ENCODE assay signal across 8 mouse cellular contexts in the genomic region with DNA sequence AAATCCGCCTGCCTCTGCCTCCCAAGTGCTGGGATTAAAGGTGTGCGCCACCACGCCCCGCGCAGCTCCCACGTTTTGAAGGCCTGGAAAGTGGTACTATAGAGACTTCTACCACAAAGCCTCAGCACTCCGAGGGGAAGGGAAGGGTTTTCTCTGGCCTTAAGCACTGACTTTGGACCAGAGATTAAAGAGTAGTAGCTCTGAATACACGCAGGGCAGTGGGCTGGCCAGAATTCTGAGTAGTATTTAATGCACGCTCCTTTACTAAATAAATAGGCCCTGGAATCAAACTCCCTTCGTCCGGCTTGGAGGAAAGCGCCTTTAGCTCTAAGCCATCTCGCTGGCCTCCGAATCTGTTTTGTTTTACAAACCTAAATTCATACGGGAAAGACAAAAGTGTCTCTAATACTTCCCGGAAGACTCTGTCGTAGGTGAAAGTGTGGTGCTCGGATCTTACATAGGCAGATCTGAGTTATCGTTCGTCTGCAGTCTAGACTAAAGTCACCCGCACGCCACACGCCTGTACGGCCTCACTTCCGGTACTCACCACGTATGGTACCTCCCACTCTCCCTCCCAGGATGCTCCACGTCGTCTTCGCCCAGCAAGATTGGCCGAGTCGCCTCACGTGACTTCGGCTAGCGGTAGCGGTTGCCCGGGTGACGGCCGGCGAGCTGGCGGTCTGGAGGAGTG. TPM values are rescaled to one million over a fixed set of nuclear protein-coding genes. Genes with fewer than 3 reads are reported as not detected.
DNase-seq lines count a peak whose midpoint lies in the region; ATAC-seq and TF ChIP-seq lines count a peak whose summit lies in the region.

Gene Armc9, plus strand, starts transcription at position 648 of the 691 bp plus-strand sequence.

- TF ChIP-seq POLR2A in liver, adult 2 months (IDR thresholded peaks at IDR 0.05; ENCODE audit: extremely low read depth, insufficient read depth, low read length) = peak; percentile 83
- peak; percentile 91 for TF ChIP-seq POLR2A in myocyte (IDR thresholded peaks at IDR 0.05; ENCODE audit: insufficient read length, low read depth)

- H3K9ac ChIP-seq in heart, embryonic 11.5 days (ENCODE audit: low read depth, low read length) = peak within 1 kb of the TSS; percentile 74
- H3K9ac ChIP-seq in kidney, embryonic 16.5 days (replicated peaks; ENCODE audit: low read length) = peak within 1 kb of the TSS; percentile 78
- peak within 1 kb of the TSS; percentile 78 for H3K9ac ChIP-seq in liver, adult 2 months (ENCODE audit: low read depth, low read length)

- peak within 1 kb of the TSS; percentile 2 for H3ac ChIP-seq in myocyte (ENCODE audit: control insufficient read depth, insufficient read length)

- no peaks in the 10 kb centered on the region for H3K79me2 ChIP-seq in liver, adult 2 months (ENCODE audit: control insufficient read depth, insufficient read depth, low read length)
- H3K79me2 ChIP-seq in myocyte (ENCODE audit: control insufficient read depth, insufficient read depth) = no peaks in the 10 kb centered on the region

- peak; percentile 94 to 96 for DNase-seq in B cell, adult 2 months
- DNase-seq in brain, adult 2 months (ENCODE audit: low read depth, low spot score) = peak; percentile 99
- peak; percentile 92 for DNase-seq in liver, adult 2 months (ENCODE audit: extremely low read depth, low read depth, low spot score)
- DNase-seq in splenic B cell, adult 2 months (ENCODE audit: low read depth, low spot score) = peak; percentile 97

- 4% methylated on average over 40 of the region's 40 CpGs for WGBS in heart, embryonic 11.5 days (ENCODE audit: insufficient replicate concordance)
- 3% methylated on average over 40 of the region's 40 CpGs for WGBS in kidney, embryonic 16.5 days
- 3% methylated on average over 40 of the region's 40 CpGs for WGBS in liver, adult 2 months

- peak; percentile 98 for ATAC-seq in erythroblast, adult 5-6 weeks (replicated peaks; ENCODE audit: low FRiP score, poor library complexity, severe bottlenecking)
- ATAC-seq in heart, embryonic 11.5 days (replicated peaks; ENCODE audit: insufficient number of reproducible peaks, low FRiP score, low TSS enrichment) = peak; percentile 99
- ATAC-seq in kidney, embryonic 16.5 days (ENCODE audit: low FRiP score, low TSS enrichment) = peak; percentile 99

- no peaks in the 10 kb centered on the region for H3K9me3 ChIP-seq in heart, embryonic 11.5 days (replicated peaks; ENCODE audit: control insufficient read depth, low read length)
- H3K9me3 ChIP-seq in kidney, embryonic 16.5 days (ENCODE audit: low read length) = no peaks in the 10 kb centered on the region

- no peaks in the 10 kb centered on the region for H3K27me3 ChIP-seq in heart, embryonic 11.5 days (ENCODE audit: control insufficient read depth, insufficient read depth, low read length)
- no peaks in the 10 kb centered on the region for H3K27me3 ChIP-seq in kidney, embryonic 16.5 days (ENCODE audit: insufficient read depth, low read length)
- H3K27me3 ChIP-seq in liver, adult 2 months (ENCODE audit: control insufficient read depth, insufficient read depth, low read length) = no peaks in the 10 kb centered on the region
- H3K27me3 ChIP-seq in myocyte (ENCODE audit: control insufficient read depth, insufficient read depth, insufficient read length) = no peaks in the 10 kb centered on the region
- no peaks in the 10 kb centered on the region for H3K27me3 ChIP-seq in splenic B cell, adult 2 months (ENCODE audit: control insufficient read depth, insufficient read depth, low read length, poor library complexity, severe bottlenecking)

- H3K4me2 ChIP-seq in heart, embryonic 11.5 days = peak within 1 kb of the TSS; percentile 79
- peak within 1 kb of the TSS; percentile 67 for H3K4me2 ChIP-seq in kidney, embryonic 16.5 days (replicated peaks; ENCODE audit: low read depth, low read length)
- peak within 1 kb of the TSS; percentile 94 for H3K4me2 ChIP-seq in myocyte (ENCODE audit: low read depth)

- H3K36me3 ChIP-seq in heart, embryonic 11.5 days (ENCODE audit: control insufficient read depth, insufficient read depth, low read length) = no peaks in the 10 kb centered on the region
- 0 out of 2 replicates have a peak, but pooled peaks cover 8% of the 10 kb centered on the region for H3K36me3 ChIP-seq in kidney, embryonic 16.5 days (ENCODE audit: insufficient read depth, low read length)
- no peaks in the 10 kb centered on the region for H3K36me3 ChIP-seq in liver, adult 2 months (ENCODE audit: control insufficient read depth, insufficient read depth, low read length)
- no peaks in the 10 kb centered on the region for H3K36me3 ChIP-seq in myocyte (ENCODE audit: control insufficient read depth, insufficient read depth)
- H3K36me3 ChIP-seq in splenic B cell, adult 2 months (ENCODE audit: control insufficient read depth, insufficient read depth, low read length, poor library complexity, severe bottlenecking) = no peaks in the 10 kb centered on the region

- H3K4me1 ChIP-seq in heart, embryonic 11.5 days (ENCODE audit: control insufficient read depth, insufficient read depth, low read length) = peaks cover 2% of the 10 kb centered on the region; the same call in 1 of the 2 replicates
- H3K4me1 ChIP-seq in kidney, embryonic 16.5 days (ENCODE audit: insufficient read depth, low read length) = peaks cover 7% of the 10 kb centered on the region
- peaks cover 8% of the 10 kb centered on the region; the same call in 1 of the 2 replicates for H3K4me1 ChIP-seq in liver, adult 2 months (ENCODE audit: control insufficient read depth, insufficient read depth, low read length)

- peak within 1 kb of the TSS; percentile 82 for H3K4me3 ChIP-seq in heart, embryonic 11.5 days (ENCODE audit: low read depth, low read length)
- H3K4me3 ChIP-seq in kidney, embryonic 16.5 days (ENCODE audit: low read length) = peak within 1 kb of the TSS; percentile 77
- H3K4me3 ChIP-seq in liver, adult 2 months (ENCODE audit: insufficient read depth, low read depth, low read length) = peak within 1 kb of the TSS; percentile 83
- peak within 1 kb of the TSS; percentile 38 for H3K4me3 ChIP-seq in myocyte

- peak within 1 kb of the TSS; percentile 81 for H3K27ac ChIP-seq in heart, embryonic 11.5 days (ENCODE audit: low read depth, low read length)
- peak within 1 kb of the TSS; percentile 85 for H3K27ac ChIP-seq in kidney, embryonic 16.5 days (ENCODE audit: low read length)
- H3K27ac ChIP-seq in liver, adult 2 months (replicated peaks; ENCODE audit: insufficient read depth, low read depth, low read length) = peak within 1 kb of the TSS; percentile 21

- no peak for TF ChIP-seq CTCF in liver, adult 2 months (IDR thresholded peaks at IDR 0.05; ENCODE audit: low read depth, low read length)

TF ChIP-seq in myocyte, 11 proteins besides CTCF, POLR2A, EP300 and RAD21:
- peak in 1 of 3 experiments; percentile 4 for TF ChIP-seq MYOD1 (IDR thresholded peaks at IDR 0.05; ENCODE audit: control insufficient read depth in 1 of 3, insufficient read length in 2 of 3, low read depth in 2 of 3)
- TF ChIP-seq MYOG (IDR thresholded peaks at IDR 0.05; ENCODE audit: control insufficient read depth in 1 of 3, insufficient read depth in 1 of 3, insufficient read length in 2 of 3, low read depth in 2 of 3) = no peak
- TF ChIP-seq REST (IDR thresholded peaks at IDR 0.05; ENCODE audit: insufficient read depth, insufficient read length) = no peak
- no peak for TF ChIP-seq TCF12 (IDR thresholded peaks at IDR 0.05; ENCODE audit: insufficient read depth, poor library complexity, severe bottlenecking)
- no peak for TF ChIP-seq MAX (IDR thresholded peaks at IDR 0.05; ENCODE audit: low read depth)
- no peak for TF ChIP-seq E2F4 (IDR thresholded peaks at IDR 0.05; ENCODE audit: insufficient read depth)
- no peak for TF ChIP-seq CEBPB (IDR thresholded peaks at IDR 0.05; ENCODE audit: insufficient read depth, poor library complexity, severe bottlenecking)
- TF ChIP-seq TCF3 (IDR thresholded peaks at IDR 0.05; ENCODE audit: insufficient read length, low read depth) = no peak
- TF ChIP-seq POLR2AphosphoS2 (IDR thresholded peaks at IDR 0.05; ENCODE audit: insufficient read length, low read depth) = peak; percentile 96
- peak; percentile 98 for TF ChIP-seq USF1 (IDR thresholded peaks at IDR 0.05; ENCODE audit: low read depth)
- TF ChIP-seq SRF (IDR thresholded peaks at IDR 0.05; ENCODE audit: control insufficient read depth, insufficient read length, low read depth) = no peak

RNA-seq across cellular contexts. Expression of gene Armc9, which starts in this region (rescaled TPM):
- total RNA-seq in erythroblast, adult 5-6 weeks (2015; ENCODE audit: low replicate concordance) = 2.5 and 7.7 TPM in 2 replicates
- 3.0 and 7.4 TPM in 2 replicates for total RNA-seq in erythroblast, adult 5-6 weeks (2017; ENCODE audit: low replicate concordance)
- 12.3 and 14.7 TPM in 2 replicates for polyA plus RNA-seq in heart, embryonic 11.5 days (2014; fragmentation: Nextera tagmentation; extraction: Ambion mirVana)
- 26.2 and 28.1 TPM in 2 replicates for polyA plus RNA-seq in kidney, embryonic 16.5 days (2015; fragmentation: Nextera tagmentation; extraction: Ambion mirVana)
- total RNA-seq in liver, adult 2 months (2014; rRNA removed) = 4.3 and 4.4 TPM in 2 replicates
- 2.6 and 3.2 TPM in 2 replicates for polyA plus RNA-seq in liver, adult 2 months (2012; rRNA removed)
- 6.4 TPM for polyA plus RNA-seq in myocyte (2012; fragmentation: generic; extraction: Trizol)

Comparison
In these comparisons a context has a peak if more than half of its experiments do, and no peak if none do; other contexts are left out.
1. Peak in every context shown above with its lines: DNase-seq, ATAC-seq, H3K4me3 ChIP-seq and H3K27ac ChIP-seq.
2. H3K27ac ChIP-seq: peak in every context shown above with its lines; median percentile 85 in kidney, embryonic 16.5 days; 81 in heart, embryonic 11.5 days; 21 in liver, adult 2 months.